Mouse (Mus musculus) neural tube, embryonic 11.5 days (tissue): Measurements from ENCODE around the gene Glb1. TPM values are rescaled to one million over a fixed set of nuclear protein-coding genes. Genes with fewer than 3 reads are reported as not detected.

Experiments used
- ATAC-seq: fragments of 200-750 bp; cut with Nextera tagmentation; 2 replicates; pipeline ENCODE4 v1.8.0; 2017; ENCODE audit warnings: moderate number of reproducible peaks, mild to moderate bottlenecking, moderate TSS enrichment, moderate library complexity; ENCODE audit not compliant: insufficient read depth, low FRiP score, low TSS enrichment
- DNase-seq: peaks from one replicate; pipeline ENCODE4 v3.0.0-alpha.2; 2015; ENCODE audit warnings: low spot score
- H3K27ac ChIP-seq: fragments of 300-500 bp; sonication (generic); 2 replicates; pipeline ENCODE4 v1.5.1; 2014; ENCODE audit warnings: low read depth, mild to moderate bottlenecking, low read length
- H3K27me3 ChIP-seq: fragments of 300-500 bp; sonication (generic); 2 replicates; pipeline ENCODE4 v1.6.1; 2014; ENCODE audit warnings: mild to moderate bottlenecking, low read length, mixed read lengths; ENCODE audit not compliant: control insufficient read depth, insufficient read depth
- H3K36me3 ChIP-seq: fragments of 300-500 bp; sonication (generic); 2 replicates; pipeline ENCODE4 v1.6.1; 2014; ENCODE audit warnings: mild to moderate bottlenecking, low read length, moderate library complexity, mixed read lengths; ENCODE audit not compliant: control insufficient read depth, insufficient read depth
- H3K4me1 ChIP-seq: fragments of 300-500 bp; sonication (generic); 2 replicates; pipeline ENCODE4 v1.6.1; 2014; ENCODE audit warnings: low read length, mixed read lengths; ENCODE audit not compliant: control insufficient read depth, insufficient read depth
- H3K4me2 ChIP-seq: fragments of 300-500 bp; sonication (generic); 2 replicates; pipeline ENCODE4 v1.6.1; 2014; ENCODE audit warnings: low read depth, mild to moderate bottlenecking, moderate library complexity
- H3K4me3 ChIP-seq: fragments of 300-500 bp; sonication (generic); 2 replicates; pipeline ENCODE4 v1.5.1; 2014; ENCODE audit warnings: low read depth, low read length
- H3K9ac ChIP-seq: fragments of 300-500 bp; sonication (generic); 2 replicates; pipeline ENCODE4 v1.6.1; 2014; ENCODE audit warnings: mild to moderate bottlenecking, low read length
- H3K9me3 ChIP-seq: fragments of 300-500 bp; sonication (generic); 2 replicates; pipeline ENCODE4 v1.6.1; 2016; ENCODE audit warnings: low read length; ENCODE audit not compliant: control insufficient read depth
- WGBS: fragments of 180-500 bp; shearing (Covaris S2); extraction: QIAGEN DNeasy Blood & Tissue Kit; methylation state at CpG from one replicate; pipeline ENCODE4 v1.1.7; 2014; 5-methylcytosine and 5-hydroxymethylcytosine counted together
- polyA plus RNA-seq: library from polyadenylated mRNA; unstranded; fragments of >200 nt; fragmentation: Nextera tagmentation; extraction: Ambion mirVana; gene quantifications from 2 replicates; pipeline ENCODE4 v1.2.1, GENCODE M21; 2014

Glb1 gene
- polyA plus RNA-seq, 1 experiment from 2014 or later: 26.1 TPM

GRCm38 (mm10) chr9:114465442-114465841, 64.6 kb downstream of the Glb1 start:
- Histone ChIP-seq H3K9ac (no peak overlapping the region), H3K36me3 (no peaks in the 10 kb centered on the region), H3K9me3 (no peaks in the 10 kb centered on the region), H3K4me2 (no peak overlapping the region), H3K27ac (no peak overlapping the region), H3K27me3 (no peaks in the 10 kb centered on the region), H3K4me3 (no peak overlapping the region), H3K4me1 (no peaks in the 10 kb centered on the region)
- 68% methylated on average over 6 of the region's 6 CpGs for WGBS
- ATAC-seq: no peak
- no peak for DNase-seq

GRCm38 (mm10) chr9:114466871-114467270, 66.0 kb downstream of the Glb1 start:
- Histone ChIP-seq H3K4me2 (no peak overlapping the region), H3K9ac (no peak overlapping the region), H3K9me3 (no peaks in the 10 kb centered on the region), H3K27me3 (no peaks in the 10 kb centered on the region), H3K4me1 (no peaks in the 10 kb centered on the region), H3K27ac (no peak overlapping the region), H3K36me3 (no peaks in the 10 kb centered on the region), H3K4me3 (no peak overlapping the region)
- ATAC-seq: no peak
- WGBS: 78% methylated on average over 7 of the region's 7 CpGs
- no peak for DNase-seq

GRCm38 (mm10) chr9:114468217-114468616, 67.3 kb downstream of the Glb1 start:
- H3K9ac ChIP-seq: no peak overlapping the region

GRCm38 (mm10) chr9:114468701-114469100, 67.8 kb downstream of the Glb1 start:
- Histone ChIP-seq H3K4me3 (no peak overlapping the region), H3K9me3 (no peaks in the 10 kb centered on the region), H3K9ac (no peak overlapping the region), H3K4me2 (no peak overlapping the region), H3K4me1 (no peaks in the 10 kb centered on the region), H3K36me3 (no peaks in the 10 kb centered on the region), H3K27ac (no peak overlapping the region), H3K27me3 (no peaks in the 10 kb centered on the region)
- no peak for DNase-seq
- no peak for ATAC-seq
- WGBS: 88% methylated on average over 4 of the region's 4 CpGs

More at GRCm38 (mm10) chr9:114468217-114468616, 67.3 kb downstream of the Glb1 start:
- H3K4me1 ChIP-seq: no peaks in the 10 kb centered on the region
- no peak overlapping the region for H3K4me3 ChIP-seq
- no peaks in the 10 kb centered on the region for H3K27me3 ChIP-seq
- no peak overlapping the region for H3K27ac ChIP-seq
- ATAC-seq (no peak), DNase-seq (no peak)
- no peaks in the 10 kb centered on the region for H3K9me3 ChIP-seq
- no peak overlapping the region for H3K4me2 ChIP-seq
- H3K36me3 ChIP-seq: no peaks in the 10 kb centered on the region
- 84% methylated on average over 5 of the region's 5 CpGs for WGBS

GRCm38 (mm10) chr9:114471892-114472291, 71.0 kb downstream of the Glb1 start:
- no peaks in the 10 kb centered on the region for H3K9me3 ChIP-seq
- 87% methylated on average over 7 of the region's 7 CpGs for WGBS
- no peak overlapping the region for H3K27ac ChIP-seq
- ATAC-seq (no peak), DNase-seq (no peak)
- no peak overlapping the region for H3K9ac ChIP-seq
- no peak overlapping the region for H3K4me2 ChIP-seq
- no peaks in the 10 kb centered on the region for H3K4me1 ChIP-seq
- no peak overlapping the region for H3K4me3 ChIP-seq
- H3K36me3 ChIP-seq: no peaks in the 10 kb centered on the region
- H3K27me3 ChIP-seq: no peaks in the 10 kb centered on the region

- H3K27ac ChIP-seq: no peak overlapping the region
- DNase-seq (no peak), ATAC-seq (no peak)
- 91% methylated on average over 9 of the region's 9 CpGs for WGBS
- no peak overlapping the region for H3K4me3 ChIP-seq
- no peak overlapping the region for H3K4me2 ChIP-seq
- no peaks in the 10 kb centered on the region for H3K27me3 ChIP-seq
- no peak overlapping the region for H3K9ac ChIP-seq
- H3K4me1 ChIP-seq: no peaks in the 10 kb centered on the region
- H3K36me3 ChIP-seq: no peaks in the 10 kb centered on the region
- no peaks in the 10 kb centered on the region for H3K9me3 ChIP-seq
Measured at GRCm38 (mm10) chr9:114477019-114477418, 76.1 kb downstream of the Glb1 start.

GRCm38 (mm10) chr9:114480940-114481339, 80.1 kb downstream of the Glb1 start:
- no peaks in the 10 kb centered on the region for H3K27me3 ChIP-seq
- ATAC-seq (no peak), DNase-seq (no peak)
- H3K4me3 ChIP-seq: no peak overlapping the region
- H3K27ac ChIP-seq: no peak overlapping the region
- no peaks in the 10 kb centered on the region for H3K9me3 ChIP-seq
- H3K4me1 ChIP-seq: no peaks in the 10 kb centered on the region
- H3K9ac ChIP-seq: no peak overlapping the region
- H3K36me3 ChIP-seq: no peaks in the 10 kb centered on the region
- 82% methylated on average over 3 of the region's 3 CpGs for WGBS
- H3K4me2 ChIP-seq: no peak overlapping the region

- H3K27me3 ChIP-seq: no peaks in the 10 kb centered on the region
- 83% methylated on average over 5 of the region's 5 CpGs for WGBS
- H3K4me3 ChIP-seq: no peak overlapping the region
- DNase-seq (no peak), ATAC-seq (no peak)
- H3K9ac ChIP-seq: no peak overlapping the region
- H3K27ac ChIP-seq: no peak overlapping the region
- H3K4me1 ChIP-seq: no peaks in the 10 kb centered on the region
- no peaks in the 10 kb centered on the region for H3K9me3 ChIP-seq
- no peak overlapping the region for H3K4me2 ChIP-seq
- H3K36me3 ChIP-seq: no peaks in the 10 kb centered on the region
Measured at GRCm38 (mm10) chr9:114484771-114485170, 83.9 kb downstream of the Glb1 start.

- Histone ChIP-seq H3K27me3 (no peaks in the 10 kb centered on the region), H3K4me3 (no peak overlapping the region), H3K27ac (no peak overlapping the region), H3K9me3 (no peaks in the 10 kb centered on the region), H3K4me2 (no peak overlapping the region), H3K9ac (no peak overlapping the region), H3K4me1 (no peaks in the 10 kb centered on the region), H3K36me3 (no peaks in the 10 kb centered on the region)
- ATAC-seq (no peak), DNase-seq (no peak)
- WGBS: 91% methylated on average over 4 of the region's 4 CpGs
Measured at GRCm38 (mm10) chr9:114486808-114487207, 85.9 kb downstream of the Glb1 start.
